Mouse (Mus musculus) ES-Bruce4 (cell line): Measurements from ENCODE around the gene Btbd35f24. TPM values are rescaled to one million over a fixed set of nuclear protein-coding genes. Genes with fewer than 3 reads are reported as not detected.
"Not testable (repeated sequence)": the region's sequence is repeated elsewhere in the genome, so short reads cannot be mapped to it uniquely, and the experiment has no call there.

Source experiments
- H3K27ac ChIP-seq: 2 replicates; pipeline ENCODE4 v1.5.1; 2012; ENCODE audit warnings: low read length, inconsistent platforms; ENCODE audit not compliant: insufficient read depth
- H3K27me3 ChIP-seq: 2 replicates; pipeline ENCODE4 v1.6.1; 2012; ENCODE audit warnings: mild to moderate bottlenecking, low read length, inconsistent platforms; ENCODE audit not compliant: control insufficient read depth, poor library complexity, insufficient read depth, severe bottlenecking
- H3K36me3 ChIP-seq: 2 replicates; pipeline ENCODE4 v1.6.1; 2012; ENCODE audit warnings: inconsistent platforms, mild to moderate bottlenecking, low read length, moderate library complexity; ENCODE audit not compliant: control insufficient read depth, poor library complexity, insufficient read depth, severe bottlenecking
- H3K4me1 ChIP-seq: one replicate; pipeline ENCODE4 v1.8.1; 2011; ENCODE audit warnings: low read length; ENCODE audit not compliant: control insufficient read depth, insufficient read depth
- H3K4me3 ChIP-seq: 2 replicates; pipeline ENCODE4 v1.5.1; 2011; ENCODE audit warnings: low read depth, mild to moderate bottlenecking, low read length
- H3K9ac ChIP-seq: 2 replicates; pipeline ENCODE4 v1.6.1; 2012; ENCODE audit warnings: low read depth, mild to moderate bottlenecking, inconsistent platforms; ENCODE audit not compliant: poor library complexity, severe bottlenecking
- H3K9me3 ChIP-seq: replicated peaks from 2 replicates; pipeline ENCODE4 v1.6.1; 2012; ENCODE audit warnings: mild to moderate bottlenecking, low read length, inconsistent platforms; ENCODE audit not compliant: control insufficient read depth, poor library complexity, insufficient read depth, severe bottlenecking
- polyA plus RNA-seq: library from polyadenylated mRNA; stranded (reverse); fragments of >200 nt; gene quantifications from 2 replicates; pipeline ENCODE4 v1.2.4, GENCODE M21; 2011; ENCODE audit warnings: low read depth; ENCODE audit not compliant: missing spikeins, insufficient read depth, insufficient read length

The Btbd35f24 gene
- not detected in 2 replicates for polyA plus RNA-seq

DNA sequence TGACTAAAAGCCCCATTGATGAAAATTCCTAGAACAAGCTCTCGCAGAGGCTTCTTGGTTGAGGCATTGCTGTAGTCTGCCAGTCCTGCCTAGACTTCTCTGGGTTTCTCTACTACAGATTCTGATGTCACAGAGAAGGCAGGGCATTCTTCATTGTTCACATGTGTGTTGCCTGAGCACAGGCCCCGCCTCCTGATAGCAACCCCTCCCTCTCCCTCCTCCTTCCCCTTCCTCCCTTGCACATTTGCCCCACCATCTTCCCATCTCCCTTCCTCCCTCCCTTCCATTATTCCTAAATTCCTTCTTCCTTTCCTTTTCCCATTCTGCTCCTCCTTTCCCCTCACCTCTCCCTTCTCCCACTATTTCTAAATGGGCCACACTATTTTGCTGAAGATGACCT, at the start of gene Btbd35f24:
Gene Btbd35f24 (minus strand): TSS at position 101 of the 400 bp plus-strand sequence.
- not testable (repeated sequence) for H3K4me1 ChIP-seq, H3K9me3 ChIP-seq, H3K27ac ChIP-seq, H3K27me3 ChIP-seq, H3K36me3 ChIP-seq, H3K4me3 ChIP-seq, H3K9ac ChIP-seq

Other genes with a start within 250 kb of the Btbd35f24 start
- gene Btbd35f23, start 119.0 kb downstream of the Btbd35f24 start, polyA plus RNA-seq = not detected in 2 replicates
- gene Btbd35f11, start 247.9 kb upstream of the Btbd35f24 start, polyA plus RNA-seq = not detected in 2 replicates